Mouse (Mus musculus) kidney, embryonic 15.5 days (tissue): ENCODE measurements around the gene Prdx5. TPM values are rescaled to one million over a fixed set of nuclear protein-coding genes. Genes with fewer than 3 reads are reported as not detected.
A peak's percentile ranks its signal among the peaks of the same experiment; 100 is the strongest.

ENCODE experiments used
- ATAC-seq: fragments of 200-750 bp; cut with Nextera tagmentation; replicated peaks from 2 replicates; pipeline ENCODE4 v1.8.0; 2017; ENCODE audit warnings: moderate TSS enrichment; ENCODE audit not compliant: low FRiP score
- H3K27ac ChIP-seq: fragments of 300-500 bp; sonication (generic); 2 replicates; pipeline ENCODE4 v1.5.1; 2015; ENCODE audit warnings: mild to moderate bottlenecking, inconsistent platforms
- H3K27me3 ChIP-seq: fragments of 300-500 bp; sonication (generic); 2 replicates; pipeline ENCODE4 v1.6.1; 2015; ENCODE audit warnings: inconsistent platforms
- H3K36me3 ChIP-seq: fragments of 300-500 bp; sonication (generic); 2 replicates; pipeline ENCODE4 v1.6.1; 2015; ENCODE audit warnings: inconsistent platforms
- H3K4me1 ChIP-seq: fragments of 300-500 bp; sonication (generic); 2 replicates; pipeline ENCODE4 v1.6.1; 2015; ENCODE audit warnings: inconsistent platforms
- H3K4me2 ChIP-seq: fragments of 300-500 bp; sonication (generic); 2 replicates; pipeline ENCODE4 v1.6.1; 2015; ENCODE audit warnings: moderate library complexity, mild to moderate bottlenecking, inconsistent platforms
- H3K4me3 ChIP-seq: fragments of 300-500 bp; sonication (generic); replicated peaks from 2 replicates; pipeline ENCODE4 v1.5.1; 2015; ENCODE audit warnings: mild to moderate bottlenecking, inconsistent platforms
- H3K9ac ChIP-seq: fragments of 300-500 bp; sonication (generic); 2 replicates; pipeline ENCODE4 v1.6.1; 2015; ENCODE audit warnings: mild to moderate bottlenecking, inconsistent platforms
- H3K9me3 ChIP-seq: fragments of 300-500 bp; sonication (generic); replicated peaks from 2 replicates; pipeline ENCODE4 v1.6.1; 2016; ENCODE audit warnings: inconsistent platforms
- WGBS: fragments of 180-500 bp; shearing (Covaris S2); methylation state at CpG from one replicate; pipeline ENCODE4 v1.1.7; 2015; ENCODE audit warnings: mixed read lengths; 5-methylcytosine and 5-hydroxymethylcytosine counted together
- polyA plus RNA-seq: library from polyadenylated mRNA; unstranded; fragments of >200 nt; fragmentation: Nextera tagmentation; extraction: Ambion mirVana; gene quantifications from 2 replicates; pipeline ENCODE4 v1.2.1, GENCODE M21; 2015

The Prdx5 gene
- polyA plus RNA-seq, 1 experiment from 2014 or later = 268 TPM

GRCm38 (mm10) chr19:6947742-6948141, 37.8 kb upstream of the Prdx5 start:
- Histone ChIP-seq H3K36me3 (peaks cover 17% of the 10 kb centered on the region; the same call in 1 of the 2 replicates), H3K4me2 (no peak overlapping the region), H3K27ac (no peak overlapping the region), H3K27me3 (no peaks in the 10 kb centered on the region), H3K4me3 (no peak overlapping the region), H3K9me3 (no peaks in the 10 kb centered on the region), H3K9ac (no peak overlapping the region), H3K4me1 (peaks cover 32% of the 10 kb centered on the region)
- 56% methylated on average over 4 of the region's 4 CpGs for WGBS
- no peak for ATAC-seq

DNA sequence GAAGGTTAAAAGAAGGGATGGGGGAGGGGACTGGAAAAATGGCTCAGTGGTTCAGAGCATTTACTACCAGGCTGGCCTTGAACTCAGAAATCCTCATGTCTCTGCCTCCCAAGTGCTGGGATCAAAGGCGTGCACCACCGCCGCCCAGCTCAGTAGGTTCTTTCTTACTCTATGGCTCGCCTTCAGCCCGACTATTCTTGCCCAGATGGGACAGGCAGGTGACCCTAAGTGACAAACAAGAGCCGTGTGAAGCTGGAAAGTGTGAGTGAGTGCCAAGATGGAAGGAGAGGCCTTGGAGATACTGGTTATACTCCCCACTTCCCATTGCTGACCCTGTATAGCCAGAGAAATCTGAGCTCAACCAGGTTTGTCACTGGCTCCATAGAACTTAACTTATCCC, 33.8 kb upstream of the Prdx5 start:
- H3K4me3 ChIP-seq = no peak overlapping the region
- ATAC-seq = no peak
- H3K9me3 ChIP-seq = no peaks in the 10 kb centered on the region
- H3K4me1 ChIP-seq = peaks cover 25% of the 10 kb centered on the region
- H3K4me2 ChIP-seq = no peak overlapping the region
- no peaks in the 10 kb centered on the region for H3K27me3 ChIP-seq
- H3K27ac ChIP-seq = no peak overlapping the region
- WGBS = 93% methylated on average over 6 of the region's 6 CpGs
- peaks cover 17% of the 10 kb centered on the region; the same call in 1 of the 2 replicates for H3K36me3 ChIP-seq
- no peak overlapping the region for H3K9ac ChIP-seq

DNA sequence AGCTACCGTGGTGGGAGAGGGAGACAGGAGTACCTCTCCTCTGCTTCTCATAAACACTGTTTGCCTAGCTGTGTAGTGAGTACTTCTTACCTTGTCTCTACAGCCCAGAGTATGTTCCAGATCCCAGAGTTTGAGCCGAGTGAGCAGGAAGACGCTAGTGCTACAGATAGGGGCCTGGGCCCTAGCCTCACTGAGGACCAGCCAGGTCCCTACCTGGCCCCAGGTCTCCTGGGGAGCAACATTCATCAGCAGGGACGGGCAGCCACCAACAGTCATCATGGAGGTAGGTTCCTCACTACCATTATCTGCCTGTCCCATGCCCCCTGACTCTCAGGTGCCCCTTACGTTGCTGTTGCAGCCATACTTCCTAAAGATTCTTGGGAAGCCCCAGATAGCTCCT, 32.9 kb upstream of the Prdx5 start:
- Histone ChIP-seq H3K9ac (peak overlapping the region; percentile 93), H3K9me3 (no peaks in the 10 kb centered on the region), H3K36me3 (peaks cover 17% of the 10 kb centered on the region; the same call in 1 of the 2 replicates), H3K4me2 (peak overlapping the region; percentile 94), H3K27ac (peak overlapping the region; percentile 99), H3K27me3 (no peaks in the 10 kb centered on the region), H3K4me1 (peaks cover 31% of the 10 kb centered on the region), H3K4me3 (peak overlapping the region; percentile 88)
- no peak for ATAC-seq
- 27% methylated on average over 5 of the region's 5 CpGs for WGBS

- peak within 1 kb of the TSS; percentile 94 for H3K4me2 ChIP-seq
- no peaks in the 10 kb centered on the region for H3K9me3 ChIP-seq
- H3K36me3 ChIP-seq = peaks cover 16% of the 10 kb centered on the region; the same call in 1 of the 2 replicates
- H3K4me1 ChIP-seq = peaks cover 33% of the 10 kb centered on the region
- no peaks in the 10 kb centered on the region for H3K27me3 ChIP-seq
- WGBS = under 1% methylated on average over 27 of the region's 27 CpGs
- H3K9ac ChIP-seq = peak within 1 kb of the TSS; percentile 93
- peak; percentile 93 for ATAC-seq
- peak within 1 kb of the TSS; percentile 88 for H3K4me3 ChIP-seq
- peak within 1 kb of the TSS; percentile 99 for H3K27ac ChIP-seq
Measured at GRCm38 (mm10) chr19:6942249-6942691, 32.4 kb upstream of the Prdx5 start, which contains the start of gene Gpr137. TSS of gene Gpr137 (minus strand) at chr19:6942480.

- Histone ChIP-seq H3K9me3 (no peaks in the 10 kb centered on the region), H3K4me3 (peak within 1 kb of the TSS; percentile 88), H3K36me3 (peaks cover 12% of the 10 kb centered on the region; the same call in 1 of the 2 replicates), H3K9ac (peak within 1 kb of the TSS; percentile 93), H3K27me3 (no peaks in the 10 kb centered on the region), H3K4me1 (peaks cover 33% of the 10 kb centered on the region), H3K27ac (peak within 1 kb of the TSS; percentile 99), H3K4me2 (peak within 1 kb of the TSS; percentile 94)
- under 1% methylated on average over 83 of the region's 83 CpGs for WGBS
- peak; percentile 80 for ATAC-seq
Measured at GRCm38 (mm10) chr19:6941372-6942248, 31.7 kb upstream of the Prdx5 start, which contains the start of gene Bad. TSS of gene Bad (plus strand) at chr19:6941861.

DNA sequence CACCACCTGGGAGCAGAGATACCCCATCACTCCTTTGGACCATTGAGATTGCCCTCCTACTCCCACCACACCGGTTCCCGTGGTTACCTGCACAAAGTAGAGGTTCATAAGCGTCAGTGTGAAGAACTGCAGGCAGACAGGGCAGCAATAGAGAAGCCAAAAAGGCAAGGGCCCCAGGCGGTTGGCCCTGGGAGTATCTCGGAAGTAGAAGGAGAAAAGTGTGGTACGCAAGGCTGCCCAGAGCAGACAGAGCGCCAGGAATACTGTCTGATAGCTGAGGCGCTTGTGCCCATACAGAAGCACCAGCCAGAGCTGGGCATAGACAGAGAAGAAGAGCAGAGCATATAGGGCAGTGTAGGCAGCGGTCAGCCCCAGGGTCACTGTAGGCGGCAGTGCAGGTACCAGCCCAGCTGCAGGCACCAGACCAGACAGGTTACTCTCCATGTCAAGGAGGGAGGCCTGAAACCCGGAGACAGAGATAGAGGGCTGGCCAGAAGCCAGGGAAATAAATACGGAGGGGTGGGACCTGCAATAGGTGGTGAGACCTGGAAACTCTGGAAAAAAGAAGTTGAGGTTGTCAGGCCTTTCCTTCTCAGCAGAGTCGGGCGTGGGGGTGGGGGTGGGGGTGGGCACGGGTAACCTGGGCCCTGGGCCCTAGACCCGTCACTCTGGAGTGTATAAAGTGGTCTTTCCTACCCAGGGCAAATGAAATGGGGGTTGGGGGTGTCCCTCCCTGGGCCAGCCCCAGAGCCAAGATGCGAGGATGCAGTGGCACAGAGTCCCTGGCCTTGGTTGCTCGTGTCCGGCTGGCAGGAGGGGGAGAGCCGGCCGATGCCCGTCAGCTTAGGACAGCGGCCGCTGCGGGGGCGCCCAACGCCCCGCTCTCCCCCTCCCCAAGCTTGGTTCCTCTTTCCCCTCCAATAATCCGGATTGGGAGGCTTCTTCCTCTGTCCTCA, 30.8 kb upstream of the Prdx5 start:
- H3K4me3 ChIP-seq = peak overlapping the region; percentile 88
- no peaks in the 10 kb centered on the region for H3K9me3 ChIP-seq
- H3K27ac ChIP-seq = peak overlapping the region; percentile 99
- H3K36me3 ChIP-seq = 0 out of 2 replicates have a peak, but pooled peaks cover 5% of the 10 kb centered on the region
- peaks cover 33% of the 10 kb centered on the region for H3K4me1 ChIP-seq
- ATAC-seq = peak; percentile 3; the same call in 1 of the 2 replicates
- peaks cover 8% of the 10 kb centered on the region for H3K27me3 ChIP-seq
- H3K9ac ChIP-seq = peak overlapping the region; percentile 93
- 20% methylated on average over 29 of the region's 29 CpGs for WGBS
- peak overlapping the region; percentile 94 for H3K4me2 ChIP-seq

GRCm38 (mm10) chr19:6939106-6940002, 29.4 kb upstream of the Prdx5 start:
- H3K27me3 ChIP-seq = peaks cover 21% of the 10 kb centered on the region
- ATAC-seq = no peak
- 90% methylated on average over 20 of the region's 20 CpGs for WGBS
- peak overlapping the region; percentile 94; the same call in 1 of the 2 replicates for H3K4me2 ChIP-seq
- H3K9me3 ChIP-seq = no peaks in the 10 kb centered on the region
- H3K4me3 ChIP-seq = no peak overlapping the region
- H3K36me3 ChIP-seq = no peaks in the 10 kb centered on the region
- no peak overlapping the region; the same call in 1 of the 2 replicates for H3K9ac ChIP-seq
- no peak overlapping the region for H3K27ac ChIP-seq
- H3K4me1 ChIP-seq = peaks cover 34% of the 10 kb centered on the region

- no peak for ATAC-seq
- Histone ChIP-seq H3K9ac (no peak overlapping the region), H3K27me3 (peaks cover 36% of the 10 kb centered on the region), H3K4me3 (no peak overlapping the region), H3K4me2 (no peak overlapping the region), H3K4me1 (peaks cover 40% of the 10 kb centered on the region), H3K27ac (no peak overlapping the region), H3K36me3 (no peaks in the 10 kb centered on the region), H3K9me3 (no peaks in the 10 kb centered on the region)
- WGBS = 75% methylated on average over 16 of the region's 16 CpGs
Measured at GRCm38 (mm10) chr19:6937541-6938465, 27.9 kb upstream of the Prdx5 start.

GRCm38 (mm10) chr19:6936299-6936698, 26.4 kb upstream of the Prdx5 start:
- WGBS = 26% methylated on average over 3 of the region's 3 CpGs
- Histone ChIP-seq H3K4me3 (no peak overlapping the region), H3K4me2 (no peak overlapping the region), H3K9me3 (no peaks in the 10 kb centered on the region), H3K9ac (no peak overlapping the region), H3K27ac (no peak overlapping the region), H3K27me3 (peaks cover 51% of the 10 kb centered on the region), H3K36me3 (no peaks in the 10 kb centered on the region), H3K4me1 (peaks cover 38% of the 10 kb centered on the region)
- ATAC-seq = no peak
